Mouse (Mus musculus) G1E (cell line): ENCODE data around the gene Cptp. TPM values are rescaled to one million over a fixed set of nuclear protein-coding genes. Genes with fewer than 3 reads are reported as not detected.
A peak's percentile ranks its signal among the peaks of the same experiment; 100 is the strongest.

Source experiments
- ATAC-seq: 2 replicates; pipeline ENCODE4 v1.8.0; 2016; ENCODE audit warnings: mild to moderate bottlenecking; ENCODE audit not compliant: insufficient number of reproducible peaks, poor library complexity, low FRiP score, severe bottlenecking; ENCODE audit errors: extremely low read depth
- DNase-seq: peaks from one replicate; pipeline ENCODE4 v3.0.0; 2012; ENCODE audit warnings: low spot score
- H3K27me3 ChIP-seq: 2 replicates; pipeline ENCODE4 v1.6.1; 2012; ENCODE audit warnings: mild to moderate bottlenecking, low read length, inconsistent platforms; ENCODE audit not compliant: insufficient read depth
- H3K36me3 ChIP-seq: replicated peaks from 2 replicates; pipeline ENCODE3; 2012; ENCODE audit warnings: mild to moderate bottlenecking, inconsistent platforms
- H3K4me1 ChIP-seq: 2 replicates; pipeline ENCODE4 v1.6.1; 2012; ENCODE audit warnings: low read depth, low read length, inconsistent platforms, mixed read lengths; ENCODE audit not compliant: insufficient read depth
- H3K4me3 ChIP-seq: 2 replicates; pipeline ENCODE4 v1.5.1; 2012; ENCODE audit warnings: low read depth, mild to moderate bottlenecking, inconsistent platforms, low read length, moderate library complexity, mixed read lengths
- H3K9me3 ChIP-seq: replicated peaks from 2 replicates; pipeline ENCODE4 v1.6.1; 2012; ENCODE audit warnings: inconsistent platforms
- CTCF ChIP-seq: IDR thresholded peaks from 2 replicates; pipeline ENCODE4 v1.5.1; 2012; ENCODE audit warnings: low read depth, low read length, inconsistent platforms, mixed read lengths
- GATA1 ChIP-seq: IDR thresholded peaks from 2 replicates; pipeline ENCODE4 v1.6.1; 2012; ENCODE audit warnings: borderline replicate concordance, low read length, inconsistent platforms, mixed read lengths
- GATA2 ChIP-seq: IDR thresholded peaks from 2 replicates; pipeline ENCODE4 v1.6.1; 2012; ENCODE audit warnings: low read depth, low read length, inconsistent platforms, borderline replicate concordance
- POLR2AphosphoS5 ChIP-seq: IDR thresholded peaks from 2 replicates; pipeline ENCODE4 v1.6.1; 2012; ENCODE audit warnings: low read depth, low read length, inconsistent platforms; ENCODE audit not compliant: insufficient replicate concordance
- TAL1 ChIP-seq: conservative IDR thresholded peaks from 2 replicates; pipeline ENCODE4 v1.6.1; 2012; ENCODE audit warnings: low read depth, low read length, inconsistent platforms, mixed read lengths
- polyA plus RNA-seq: library from polyadenylated mRNA; stranded (reverse); fragments of >175 nt; gene quantifications from 2 replicates; pipeline ENCODE4 v1.2.3, GENCODE M21; 2012
- total RNA-seq, 2 experiments: library from RNA; stranded (forward) in 1 of 2; stranded (reverse) in 1 of 2; fragments of 200-1000 nt in 1 of 2; fragments of >200 nt in 1 of 2; fragmentation: Nextera tagmentation in 1 of 2; gene quantifications; 2 replicates each; pipeline ENCODE4 v1.2.3; 2014 to 2017

Gene Cptp
- total and polyA plus RNA-seq, 3 experiments: 3.6 to 9.3 (median 6.7) TPM

DNA sequence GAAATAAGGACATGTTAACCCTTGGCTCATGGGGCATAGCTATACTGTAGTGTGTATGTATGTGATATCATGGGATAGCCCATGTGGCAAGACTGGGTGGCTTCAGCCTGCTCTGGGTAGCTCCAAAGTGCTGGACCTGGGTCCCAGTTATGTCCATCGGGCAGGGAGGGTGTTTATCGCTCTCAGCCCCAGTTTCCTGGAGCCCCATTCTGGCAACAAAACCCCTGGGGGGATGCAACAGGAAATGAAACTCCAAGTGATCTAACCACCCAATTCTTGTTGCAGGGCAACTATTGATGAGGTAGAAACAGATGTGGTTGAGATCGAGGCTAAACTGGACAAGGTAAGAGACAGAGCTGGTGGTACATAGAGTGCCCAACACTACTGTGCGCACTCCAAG lies 26.6 kb upstream of the Cptp start:
- peaks cover 63% of the 10 kb centered on the region for H3K36me3 ChIP-seq
- no peak for TF ChIP-seq POLR2AphosphoS5
- TF ChIP-seq GATA1: no peak
- no peak for TF ChIP-seq CTCF
- no peak for TF ChIP-seq GATA2
- no peak for TF ChIP-seq TAL1
- no peaks in the 10 kb centered on the region for H3K27me3 ChIP-seq
- DNase-seq (no peak), ATAC-seq (no peak)
- peaks cover 41% of the 10 kb centered on the region for H3K4me1 ChIP-seq
- H3K9me3 ChIP-seq: no peaks in the 10 kb centered on the region
- no peak overlapping the region for H3K4me3 ChIP-seq

DNA sequence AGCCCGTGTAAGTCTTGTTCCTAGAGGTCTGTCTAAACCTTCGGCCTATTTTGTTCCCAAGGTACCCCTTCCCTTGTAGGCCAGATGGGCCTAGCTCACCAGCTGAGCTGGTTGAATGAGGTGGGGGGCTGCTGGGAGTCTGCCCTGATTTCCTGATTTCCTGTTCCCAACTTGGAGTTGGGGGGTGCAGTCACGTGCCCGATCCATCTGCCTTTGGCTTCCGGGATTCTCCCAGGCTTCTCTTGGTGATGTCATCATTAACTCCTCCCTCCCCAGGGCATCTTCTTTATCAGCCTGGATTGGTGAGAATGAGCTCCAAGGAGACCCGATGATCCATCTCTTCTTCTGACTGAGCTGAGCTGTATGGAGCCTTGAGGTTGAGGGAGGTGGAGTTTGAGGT lies 26.0 kb upstream of the Cptp start:
- Histone ChIP-seq H3K4me1 (peaks cover 47% of the 10 kb centered on the region), H3K36me3 (peaks cover 62% of the 10 kb centered on the region), H3K9me3 (no peaks in the 10 kb centered on the region), H3K4me3 (no peak overlapping the region; the same call in 1 of the 2 replicates), H3K27me3 (no peaks in the 10 kb centered on the region)
- TF ChIP-seq CTCF: no peak
- TF ChIP-seq GATA1: no peak
- TF ChIP-seq GATA2: no peak
- no peak for TF ChIP-seq POLR2AphosphoS5
- TF ChIP-seq TAL1: no peak
- DNase-seq (no peak), ATAC-seq (no peak)

DNA sequence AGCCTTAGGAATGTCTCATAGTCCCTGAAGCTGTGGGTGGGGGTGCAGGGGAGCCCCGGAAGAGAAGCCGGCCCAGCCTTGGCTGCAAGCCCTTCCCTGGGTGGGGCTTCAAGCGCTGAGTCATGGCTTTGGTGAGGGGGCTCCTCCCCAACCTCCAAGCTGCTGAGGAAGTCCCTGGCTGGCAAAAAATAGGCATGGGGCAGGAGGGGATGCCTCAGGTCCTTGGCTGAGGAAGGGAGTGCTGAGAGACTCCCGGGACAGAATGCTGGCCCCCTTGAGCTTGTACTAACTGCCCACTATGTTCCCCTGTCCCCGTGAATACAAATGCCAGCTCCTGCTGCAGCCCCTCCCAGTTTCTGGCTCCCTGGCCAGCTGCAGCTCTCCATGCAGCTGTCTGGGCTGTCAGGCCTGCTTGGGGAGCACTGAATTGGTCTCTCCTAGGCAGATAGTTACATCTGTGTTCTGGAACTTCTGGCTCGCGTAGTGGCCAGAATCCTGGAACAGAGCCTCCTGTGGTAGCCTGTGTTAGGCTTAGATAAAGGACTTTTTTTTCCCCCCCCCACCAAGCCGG lies 25.2 kb upstream of the Cptp start:
- Histone ChIP-seq H3K4me1 (peaks cover 55% of the 10 kb centered on the region), H3K36me3 (peaks cover 62% of the 10 kb centered on the region), H3K9me3 (no peaks in the 10 kb centered on the region), H3K27me3 (no peaks in the 10 kb centered on the region), H3K4me3 (peak overlapping the region; percentile 90; the same call in 1 of the 2 replicates)
- peak; percentile 84 for DNase-seq
- ATAC-seq: peak; percentile 69
- TF ChIP-seq POLR2AphosphoS5: no peak
- no peak for TF ChIP-seq GATA2
- TF ChIP-seq GATA1: no peak
- no peak for TF ChIP-seq TAL1
- no peak for TF ChIP-seq CTCF

DNA sequence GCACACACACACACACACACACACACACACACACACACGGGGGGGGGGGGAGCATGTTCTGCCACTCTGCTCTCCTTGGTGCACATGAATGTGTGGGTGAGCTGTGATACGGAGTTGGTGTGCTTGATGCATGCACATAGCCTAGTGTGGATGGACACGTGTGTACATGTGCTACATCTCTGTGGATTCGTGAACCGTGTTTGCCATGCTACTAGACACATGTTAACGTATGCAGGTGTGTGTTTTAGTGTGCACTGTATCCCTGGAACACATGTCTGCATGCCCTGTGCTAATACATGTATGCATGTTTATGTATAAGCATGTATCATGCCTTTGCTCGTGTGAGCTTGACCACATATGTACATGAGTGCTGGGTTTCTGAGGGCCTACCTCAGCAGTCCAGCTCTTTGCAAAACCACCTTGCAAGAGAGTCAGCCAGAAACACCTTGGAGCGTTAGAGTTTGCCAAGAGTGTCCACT lies 24.0 kb upstream of the Cptp start:
- H3K27me3 ChIP-seq: no peaks in the 10 kb centered on the region
- H3K4me3 ChIP-seq: peak overlapping the region; percentile 90
- H3K36me3 ChIP-seq: peaks cover 62% of the 10 kb centered on the region
- ATAC-seq: no peak
- DNase-seq: no peak
- TF ChIP-seq TAL1 (no peak), GATA2 (no peak), CTCF (no peak), GATA1 (no peak), POLR2AphosphoS5 (no peak)
- peaks cover 57% of the 10 kb centered on the region for H3K4me1 ChIP-seq
- H3K9me3 ChIP-seq: no peaks in the 10 kb centered on the region

DNA sequence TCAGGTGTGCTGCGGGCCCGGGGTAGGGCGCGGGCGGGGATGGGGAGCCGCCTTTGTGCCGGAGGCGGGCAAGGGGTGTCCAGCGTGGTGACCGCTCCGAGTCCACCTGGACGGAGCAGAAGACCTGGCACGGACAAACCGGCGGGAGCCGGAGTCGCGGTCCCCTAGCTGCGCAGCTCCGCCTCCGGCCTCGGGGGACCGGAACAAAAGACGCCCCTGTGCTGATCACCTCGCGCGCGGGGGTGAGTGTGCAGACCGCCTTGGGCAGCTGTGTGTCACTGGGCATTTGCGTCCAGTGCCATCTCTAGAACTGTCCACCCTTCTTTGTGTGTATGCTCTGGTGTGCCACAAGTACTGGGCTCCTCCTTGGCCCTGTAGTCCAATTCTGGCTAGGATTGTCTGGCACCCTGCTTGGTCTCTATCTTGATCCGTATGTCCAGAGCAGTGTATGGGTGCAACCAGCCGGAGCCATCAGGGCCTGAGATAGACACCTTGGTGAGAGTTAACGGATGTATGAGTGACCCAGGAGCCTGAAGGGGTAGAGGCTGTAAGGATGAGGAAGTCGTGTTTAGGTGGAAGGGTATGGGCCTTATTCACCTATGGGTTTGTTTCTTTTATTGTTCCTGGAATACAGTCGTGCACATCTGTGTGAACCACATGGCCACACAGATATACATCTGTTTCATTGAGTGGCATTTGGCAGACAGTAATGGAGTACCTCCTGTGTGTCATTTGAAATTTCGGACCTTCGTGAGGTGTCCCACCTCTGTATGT lies 23.4 kb upstream of the Cptp start:
- H3K4me3 ChIP-seq: peak overlapping the region; percentile 90
- no peaks in the 10 kb centered on the region for H3K9me3 ChIP-seq
- H3K27me3 ChIP-seq: no peaks in the 10 kb centered on the region
- peaks cover 66% of the 10 kb centered on the region for H3K36me3 ChIP-seq
- ATAC-seq (peak; percentile 26; the same call in 1 of the 2 replicates), DNase-seq (peak; percentile 48)
- TF ChIP-seq POLR2AphosphoS5 (no peak), CTCF (no peak), GATA2 (no peak), TAL1 (no peak), GATA1 (no peak)
- peaks cover 59% of the 10 kb centered on the region for H3K4me1 ChIP-seq

DNA sequence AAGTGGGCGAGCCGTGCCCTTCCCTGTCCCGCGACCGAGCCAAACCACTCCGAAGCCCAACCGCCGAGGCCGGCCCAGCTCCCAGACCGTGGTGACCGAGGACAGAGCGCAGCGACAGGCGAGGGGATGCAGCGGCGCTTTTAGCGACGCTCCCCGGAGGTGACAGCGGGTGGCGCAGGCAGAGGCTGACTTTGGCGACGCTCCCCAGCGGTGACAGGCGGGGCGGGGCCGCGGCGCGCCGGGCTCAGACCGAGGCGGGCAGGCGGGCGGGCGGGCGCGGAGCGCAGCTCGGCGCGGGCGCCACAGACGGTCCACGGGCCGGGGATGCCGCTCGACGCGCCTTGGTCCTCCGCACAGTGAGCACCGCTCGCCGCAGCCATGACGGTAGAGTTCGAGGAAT lies 22.8 kb upstream of the Cptp start:
- H3K36me3 ChIP-seq: peaks cover 69% of the 10 kb centered on the region
- ATAC-seq: peak; percentile 24

More for the DNA sequence above, 22.8 kb upstream of the Cptp start:
- Histone ChIP-seq H3K4me3 (peak overlapping the region; percentile 90), H3K27me3 (no peaks in the 10 kb centered on the region), H3K4me1 (peaks cover 62% of the 10 kb centered on the region), H3K9me3 (no peaks in the 10 kb centered on the region)
- TF ChIP-seq GATA2 (no peak), POLR2AphosphoS5 (no peak), GATA1 (no peak), CTCF (no peak), TAL1 (no peak)
- DNase-seq: peak; percentile 86
